Comparison of ENCODE assay signal across 22 mouse cellular contexts in the genomic region with DNA sequence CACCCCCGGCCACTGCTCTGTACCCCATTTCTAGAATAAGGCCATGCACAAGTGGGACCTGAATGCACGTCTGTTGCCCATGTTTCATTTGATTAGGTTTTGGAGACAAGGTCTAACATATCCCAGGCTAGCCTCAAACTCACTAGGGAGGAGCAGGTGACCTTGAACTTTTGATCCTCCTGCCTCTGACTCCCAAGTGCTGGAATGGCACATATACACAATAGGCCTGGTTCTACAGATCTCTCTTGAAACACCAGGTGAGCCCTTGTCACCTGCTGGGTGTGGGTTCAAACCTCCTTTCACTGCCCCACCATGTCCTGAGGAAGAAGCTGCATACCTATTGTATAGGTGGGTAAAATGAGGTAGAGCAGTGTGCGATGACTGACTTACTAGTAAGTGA. TPM values are rescaled to one million over a fixed set of nuclear protein-coding genes. Genes with fewer than 3 reads are reported as not detected.
"Had no signal": no experiment of that assay in that cellular context is flagged by ENCODE, and none has a peak within 500 bp of the region (broad histone marks: within the 10 kb centered on the region; RNA-seq: fewer than 3 reads in every experiment).

No protein-coding gene starts in this region.

- H3K9ac ChIP-seq: kidney, embryonic 15.5 days; limb, embryonic 12.5 days; limb, embryonic 15.5 days; liver, embryonic 14.5 days; liver, postnatal 0 days; lung, embryonic 14.5 days; midbrain, embryonic 12.5 days; midbrain, embryonic 15.5 days; neural tube, embryonic 12.5 days; neural tube, embryonic 15.5 days; stomach, embryonic 15.5 days had no signal

- H3K4me1 ChIP-seq: limb, embryonic 12.5 days; limb, embryonic 15.5 days; midbrain, embryonic 12.5 days; midbrain, embryonic 15.5 days; neural tube, embryonic 12.5 days; neural tube, embryonic 15.5 days; stomach, embryonic 15.5 days had no signal

- H3K9me3 ChIP-seq: kidney, embryonic 15.5 days; limb, embryonic 12.5 days; limb, embryonic 15.5 days; midbrain, embryonic 15.5 days; neural tube, embryonic 12.5 days; neural tube, embryonic 15.5 days; stomach, embryonic 15.5 days had no signal

- H3K4me3 ChIP-seq: kidney, embryonic 15.5 days; limb, embryonic 12.5 days; limb, embryonic 15.5 days; midbrain, embryonic 12.5 days; midbrain, embryonic 15.5 days; neural tube, embryonic 12.5 days; neural tube, embryonic 15.5 days; stomach, embryonic 15.5 days had no signal

- DNase-seq: kidney, postnatal 10 days; kidney, postnatal 4 days; left cerebral cortex, postnatal 4 days; liver, postnatal 0 days; lung, embryonic 14.5 days; right cerebral cortex, adult 18-20 months; right cerebral cortex, postnatal 14 days; spleen, adult 18-20 months; thymus, postnatal 36 days had no signal

- H3K36me3 ChIP-seq: midbrain, embryonic 12.5 days; midbrain, embryonic 15.5 days; neural tube, embryonic 12.5 days; neural tube, embryonic 15.5 days had no signal

- H3K27me3 ChIP-seq: kidney, embryonic 15.5 days; limb, embryonic 12.5 days; limb, embryonic 15.5 days; midbrain, embryonic 12.5 days; midbrain, embryonic 15.5 days; neural tube, embryonic 12.5 days; neural tube, embryonic 15.5 days; stomach, embryonic 15.5 days had no signal

- H3K4me2 ChIP-seq: kidney, embryonic 15.5 days; limb, embryonic 12.5 days; limb, embryonic 15.5 days; liver, embryonic 11.5 days; lung, embryonic 14.5 days; midbrain, embryonic 12.5 days; midbrain, embryonic 15.5 days; neural tube, embryonic 12.5 days; neural tube, embryonic 15.5 days; stomach, embryonic 15.5 days had no signal

- H3K27ac ChIP-seq: kidney, embryonic 15.5 days; limb, embryonic 12.5 days; limb, embryonic 15.5 days; liver, embryonic 14.5 days; macrophage; midbrain, embryonic 12.5 days; midbrain, embryonic 15.5 days; neural tube, embryonic 12.5 days; neural tube, embryonic 15.5 days; stomach, embryonic 15.5 days had no signal

- ATAC-seq: liver, postnatal 0 days; lung, postnatal 0 days; midbrain, embryonic 15.5 days had no signal

RNA-seq across cellular contexts. Expression of a gene that starts 28.3 kb away (rescaled TPM):
- total RNA-seq: megakaryocyte, adult 5-6 weeks had no signal
- polyA plus RNA-seq: macrophage had no signal
